Mouse (Mus musculus) left cerebral cortex, adult 9 months (tissue): Measurements from ENCODE around the gene Rgs7bp.

ENCODE experiments used
- DNase-seq, 2 experiments: peaks; one replicate each; pipeline ENCODE4 v3.0.0; 2022; ENCODE audit warnings: low spot score in 2 of 2

The Rgs7bp gene

DNA sequence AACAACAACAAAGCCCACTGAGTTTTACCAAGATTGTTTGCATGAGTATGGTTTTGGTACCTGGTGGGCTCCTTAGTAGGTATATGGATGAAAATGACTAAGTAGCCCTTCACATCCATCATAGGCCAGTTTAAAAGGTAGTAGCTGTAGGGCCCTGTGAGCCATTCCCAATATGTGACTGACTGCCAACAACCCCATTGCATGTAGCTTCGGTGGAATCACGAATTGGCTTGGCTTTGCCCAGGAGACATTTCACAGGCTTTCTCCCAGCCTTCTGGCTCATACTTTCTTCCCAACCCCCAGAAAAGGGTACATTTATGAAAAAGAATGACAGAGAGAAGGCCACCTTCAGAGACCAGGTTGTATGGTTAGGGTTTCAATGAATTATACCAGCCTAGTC is 45.8 kb downstream of the Rgs7bp start:
- DNase-seq: no peak

DNA sequence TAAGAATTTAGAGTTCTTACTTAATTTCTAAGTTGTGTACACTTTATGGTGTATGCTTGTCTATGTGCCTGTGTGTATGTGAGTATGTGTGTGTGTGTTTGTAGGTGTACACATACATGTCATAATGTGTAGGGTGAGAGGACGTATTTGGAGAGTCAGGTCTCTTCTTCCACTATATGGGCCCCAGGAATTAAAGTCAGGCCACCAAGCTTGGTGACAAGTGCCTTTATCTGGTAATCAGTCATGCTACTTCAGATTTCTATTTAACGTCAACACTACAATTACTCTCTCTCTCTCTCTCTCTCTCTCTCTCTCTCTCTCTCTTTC is 51.9 kb downstream of the Rgs7bp start:
- no peak for DNase-seq

- no peak for DNase-seq
Measured at GRCm38 (mm10) chr13:105002132-105002830, 52.4 kb downstream of the Rgs7bp start.

- DNase-seq: no peak
Measured at GRCm38 (mm10) chr13:105001714-105002113, 53.0 kb downstream of the Rgs7bp start.

GRCm38 (mm10) chr13:104988811-104989258 is 65.9 kb downstream of the Rgs7bp start:
- no peak for DNase-seq

- no peak for DNase-seq
Measured at GRCm38 (mm10) chr13:104988009-104988540, 66.7 kb downstream of the Rgs7bp start.

GRCm38 (mm10) chr13:104985691-104986090 is 69.0 kb downstream of the Rgs7bp start:
- no peak for DNase-seq

DNA sequence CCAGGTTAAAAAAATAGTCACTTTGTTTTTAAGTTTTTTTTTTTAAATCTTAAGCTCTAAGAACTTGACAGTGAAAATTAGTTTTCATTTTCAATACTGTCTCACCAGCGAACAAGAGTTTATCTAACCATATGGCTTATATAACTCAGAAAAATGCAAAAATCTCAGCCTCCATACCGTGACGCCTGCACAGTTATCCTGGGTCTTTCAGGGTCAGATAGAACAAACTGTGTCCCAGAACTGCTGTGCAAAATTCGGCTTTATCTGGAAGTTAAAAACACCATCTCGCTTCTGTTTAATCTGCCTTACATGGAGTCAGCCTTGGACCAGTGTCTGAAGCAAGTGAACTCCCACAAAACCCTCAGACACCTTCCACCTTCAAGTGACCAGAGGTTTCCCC is 70.7 kb downstream of the Rgs7bp start:
- no peak for DNase-seq

GRCm38 (mm10) chr13:104982781-104983353 is 71.9 kb downstream of the Rgs7bp start:
- DNase-seq: peak; percentile 61 to 78

DNA sequence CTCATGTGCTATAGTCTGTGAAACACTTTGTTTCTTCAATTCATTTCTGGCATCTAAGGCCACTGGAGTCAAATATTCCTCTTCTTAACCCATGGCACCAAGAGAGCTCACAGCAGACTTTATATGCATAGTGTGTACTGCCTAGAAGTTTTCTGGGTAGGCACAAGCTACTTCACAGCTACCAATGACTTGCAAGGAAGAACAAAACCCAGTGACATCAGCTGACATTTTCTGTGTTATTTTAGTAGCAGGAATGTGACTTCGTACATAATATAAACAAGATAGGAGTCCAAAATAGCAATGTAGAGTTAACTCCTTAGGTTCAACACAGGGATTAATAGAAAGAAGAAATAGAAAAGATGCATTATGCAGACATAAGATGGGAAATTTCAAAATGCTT is 76.6 kb downstream of the Rgs7bp start:
- no peak for DNase-seq

DNA sequence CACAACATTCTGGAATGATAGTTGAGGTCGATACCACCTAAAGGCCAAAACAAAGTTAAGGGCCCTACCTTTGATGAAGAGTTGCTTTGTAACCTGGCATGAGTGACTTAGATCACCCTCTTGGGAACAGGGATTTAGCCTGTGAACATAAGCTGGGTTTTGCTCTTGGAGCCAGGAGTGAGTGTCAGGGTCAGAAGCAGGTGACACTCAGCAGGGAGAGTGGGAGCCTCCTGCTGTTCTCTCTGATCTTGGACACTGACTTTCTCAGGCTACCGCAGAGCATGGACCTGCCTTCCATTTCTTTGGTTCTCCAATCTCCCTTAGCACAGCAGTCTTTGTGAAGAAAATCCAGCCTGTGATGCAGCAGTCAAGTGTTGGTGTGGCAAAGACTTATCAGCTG is 87.2 kb downstream of the Rgs7bp start:
- DNase-seq: no peak

- no peak for DNase-seq
Measured at GRCm38 (mm10) chr13:104963716-104964115, 91.0 kb downstream of the Rgs7bp start.

GRCm38 (mm10) chr13:104962716-104963411 is 91.9 kb downstream of the Rgs7bp start:
- peak; percentile 74 to 78 for DNase-seq

DNA sequence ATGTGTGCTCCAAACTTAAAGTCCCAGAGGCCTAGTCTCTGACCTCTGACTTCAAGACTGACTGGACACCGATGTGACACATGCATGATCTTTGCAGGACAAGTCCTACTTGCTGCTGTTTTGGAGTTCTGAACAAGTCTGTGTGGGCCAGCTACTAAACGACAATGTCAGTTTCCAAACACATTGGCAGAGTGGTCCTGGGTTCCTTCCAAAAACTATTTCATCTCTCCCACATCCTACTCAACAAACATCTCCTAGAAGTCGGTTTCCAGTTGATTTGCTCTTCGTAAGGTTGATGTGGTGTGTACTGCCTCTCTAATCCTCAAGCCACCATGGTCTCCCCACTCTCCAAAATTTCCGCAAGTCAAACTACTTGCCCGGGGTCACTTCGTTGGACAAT is 92.6 kb downstream of the Rgs7bp start:
- peak in 1 of 2 experiments; percentile 15 for DNase-seq

GRCm38 (mm10) chr13:104960951-104961715 is 93.6 kb downstream of the Rgs7bp start:
- peak in 1 of 2 experiments; percentile 34 for DNase-seq

DNA sequence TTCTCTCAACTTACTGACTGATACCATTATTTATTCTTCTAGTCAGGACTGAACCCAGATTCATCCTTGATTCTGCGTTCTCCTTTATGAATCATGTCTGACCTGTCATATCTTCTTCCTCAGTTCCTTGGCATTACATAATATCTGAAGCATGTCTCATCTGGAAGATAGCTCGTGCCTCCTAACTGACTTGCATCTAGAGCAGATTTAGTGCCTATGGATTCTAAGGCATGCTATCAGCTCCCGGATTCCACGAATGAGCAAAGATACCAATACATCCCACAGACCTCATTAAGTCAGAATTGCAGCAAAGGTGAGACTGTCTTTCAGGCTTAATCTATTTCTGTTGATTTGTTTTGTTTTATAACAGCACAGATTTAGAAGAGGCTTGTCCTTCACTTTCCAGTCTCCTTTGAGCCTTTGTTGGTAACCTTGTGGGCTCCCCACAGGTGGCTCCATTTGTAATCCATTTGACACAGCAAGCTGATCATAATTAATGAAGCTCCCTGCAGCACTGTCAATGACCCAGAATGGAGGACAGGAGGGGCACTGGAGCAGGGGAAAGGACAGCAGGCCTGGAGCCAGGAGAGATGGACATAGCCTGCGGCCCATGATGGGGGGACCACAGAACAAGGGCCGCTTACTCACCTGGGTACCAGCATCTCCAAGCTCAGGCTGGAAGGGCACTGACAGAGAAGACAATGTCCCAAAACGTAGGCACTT is 94.4 kb downstream of the Rgs7bp start:
- DNase-seq: no peak

DNA sequence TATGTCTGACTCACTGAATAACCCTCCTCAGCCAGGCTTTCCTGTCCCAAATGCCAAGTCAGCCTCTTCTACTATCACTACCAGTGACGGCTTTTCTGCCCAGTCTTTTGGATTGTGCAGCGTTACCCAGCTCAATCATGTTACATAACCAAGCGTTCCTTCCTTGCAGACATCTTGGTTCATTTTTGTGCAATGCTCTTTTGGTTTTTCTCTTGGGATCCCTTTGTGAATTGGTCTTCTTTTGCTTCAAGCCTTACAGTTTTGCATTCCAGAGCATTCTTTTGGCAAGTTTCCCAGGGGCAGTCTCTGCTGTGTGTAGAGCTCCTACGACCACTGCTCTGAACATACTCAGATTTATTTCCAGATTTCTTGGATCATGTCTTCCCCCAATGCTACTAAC is 95.0 kb downstream of the Rgs7bp start:
- DNase-seq: no peak

DNA sequence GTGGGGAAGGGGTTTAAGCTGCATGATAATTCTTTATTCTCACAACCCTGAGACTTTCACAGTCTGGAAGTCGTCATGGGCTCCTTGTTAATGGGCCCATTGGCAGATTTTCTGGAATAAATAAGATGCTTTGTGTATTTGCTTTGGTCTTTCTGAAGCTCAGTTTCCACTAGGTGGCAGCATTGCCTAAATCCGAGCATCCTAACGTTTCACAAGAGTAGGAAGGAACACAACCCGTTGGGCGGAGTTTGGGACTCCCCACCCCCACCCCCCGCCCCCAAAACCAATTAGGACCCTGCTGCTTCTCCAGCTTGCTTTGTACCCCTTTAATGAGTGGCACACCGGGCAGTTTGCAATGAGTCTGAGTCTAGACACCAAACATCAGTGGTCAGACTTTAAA is 106.8 kb downstream of the Rgs7bp start:
- peak in 1 of 2 experiments; percentile 89 for DNase-seq

DNA sequence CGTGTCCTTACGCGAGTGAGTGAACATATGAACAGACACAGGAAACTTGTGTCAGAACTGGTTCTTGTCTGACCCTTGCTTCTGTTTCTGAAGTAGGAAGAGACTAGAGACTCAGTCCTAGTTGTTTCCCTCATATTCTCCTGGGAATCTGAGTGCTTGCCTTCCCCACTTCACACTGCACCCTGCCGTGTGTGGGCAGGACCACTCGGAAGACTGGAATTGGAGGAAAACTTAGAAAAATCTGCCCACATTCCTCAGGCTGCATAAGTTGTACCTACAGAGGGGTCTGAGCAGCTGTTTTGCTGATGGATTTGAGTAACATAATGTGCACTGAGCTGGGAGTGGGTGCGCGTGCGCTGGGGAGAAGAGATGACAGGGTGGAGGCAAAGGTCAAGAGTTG is 114.2 kb downstream of the Rgs7bp start:
- DNase-seq: no peak

GRCm38 (mm10) chr13:104939856-104940255 is 114.9 kb downstream of the Rgs7bp start:
- DNase-seq: peak in 1 of 2 experiments; percentile 73

- DNase-seq: no peak
Measured at GRCm38 (mm10) chr13:104938966-104939593, 115.7 kb downstream of the Rgs7bp start.
